Mouse (Mus musculus): ENCODE measurements around the gene Olfml3.

The Olfml3 gene

GRCm38 (mm10) chr3:103705426-103705825, 32.4 kb downstream of the Olfml3 start:
- DNase-seq (ENCODE audit: low read depth), result no peak

GRCm38 (mm10) chr3:103704661-103705060, 33.1 kb downstream of the Olfml3 start:
- no peak for DNase-seq (ENCODE audit: low read depth)

DNA sequence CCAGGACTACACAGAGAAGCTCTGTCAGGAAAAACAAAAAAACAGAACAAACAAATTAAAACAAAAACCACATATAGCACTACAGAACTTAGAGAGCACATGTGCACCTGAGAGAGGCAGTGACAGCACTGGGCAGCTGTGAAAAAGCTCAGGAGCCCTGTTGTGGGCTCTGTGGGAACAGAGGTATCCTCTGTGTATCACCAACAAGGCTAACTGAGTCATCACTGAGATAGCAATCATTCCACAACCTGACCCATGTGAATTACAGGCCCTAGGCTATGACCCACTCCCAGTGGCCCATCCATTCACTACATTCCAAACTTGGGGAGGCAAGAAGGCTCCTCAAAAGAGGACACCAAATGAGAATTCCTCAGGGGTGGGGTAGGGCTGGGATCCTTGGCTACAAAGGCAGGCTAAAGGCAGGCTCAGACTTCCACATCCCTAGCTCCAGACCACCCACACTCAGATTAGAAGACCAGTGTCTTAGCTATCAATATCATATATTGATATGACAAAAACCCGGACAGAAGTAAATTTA, 41.3 kb downstream of the Olfml3 start:
- no peak for DNase-seq (ENCODE audit: low read depth)

DNA sequence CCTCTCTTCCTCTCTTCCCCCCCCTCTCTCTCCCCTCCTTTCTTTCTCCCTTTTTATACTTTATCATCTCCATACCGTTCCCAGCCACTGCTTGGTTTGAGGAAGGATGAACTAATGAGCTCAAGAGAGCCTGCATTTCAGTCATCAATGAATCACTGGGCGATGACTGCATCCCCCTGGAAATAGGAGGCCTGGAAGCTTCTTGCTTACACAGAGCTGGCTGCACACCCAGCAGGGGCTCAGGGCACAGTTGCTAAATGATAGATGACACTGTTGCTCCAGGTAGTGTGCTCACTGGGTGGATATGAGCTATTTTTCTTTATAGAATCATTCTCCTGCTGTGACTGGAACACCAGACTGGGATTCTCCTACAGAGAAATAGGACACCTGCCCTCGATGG, 42.2 kb downstream of the Olfml3 start:
- no peak for DNase-seq (ENCODE audit: low read depth)

DNA sequence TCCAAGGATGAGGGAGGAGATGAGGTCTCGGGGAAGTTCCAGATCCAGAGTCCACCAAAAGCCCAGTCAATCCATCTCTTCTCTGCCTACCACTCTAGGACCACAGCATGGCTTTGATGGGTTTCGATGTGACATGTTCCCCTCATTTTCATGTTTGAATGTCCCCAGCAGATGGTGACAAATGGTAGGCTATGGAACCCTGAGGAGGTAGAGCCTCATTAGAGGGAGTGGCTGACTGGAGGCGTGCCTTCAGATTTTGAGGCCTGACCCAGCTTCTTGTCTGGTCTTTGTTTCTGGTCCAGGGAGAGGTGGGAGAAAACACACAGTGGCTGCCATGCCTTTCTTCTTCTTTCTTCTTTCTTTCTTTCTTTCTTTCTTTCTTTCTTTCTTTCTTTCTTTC, 47.3 kb downstream of the Olfml3 start:
- DNase-seq (ENCODE audit: low read depth), result peak; percentile 32

- no peak for DNase-seq (ENCODE audit: low read depth)
These were observed 48.8 kb downstream of the Olfml3 start for GRCm38 (mm10) chr3:103689043-103689442.

GRCm38 (mm10) chr3:103683966-103684319, 53.9 kb downstream of the Olfml3 start:
- no peak for DNase-seq (ENCODE audit: low read depth)

DNA sequence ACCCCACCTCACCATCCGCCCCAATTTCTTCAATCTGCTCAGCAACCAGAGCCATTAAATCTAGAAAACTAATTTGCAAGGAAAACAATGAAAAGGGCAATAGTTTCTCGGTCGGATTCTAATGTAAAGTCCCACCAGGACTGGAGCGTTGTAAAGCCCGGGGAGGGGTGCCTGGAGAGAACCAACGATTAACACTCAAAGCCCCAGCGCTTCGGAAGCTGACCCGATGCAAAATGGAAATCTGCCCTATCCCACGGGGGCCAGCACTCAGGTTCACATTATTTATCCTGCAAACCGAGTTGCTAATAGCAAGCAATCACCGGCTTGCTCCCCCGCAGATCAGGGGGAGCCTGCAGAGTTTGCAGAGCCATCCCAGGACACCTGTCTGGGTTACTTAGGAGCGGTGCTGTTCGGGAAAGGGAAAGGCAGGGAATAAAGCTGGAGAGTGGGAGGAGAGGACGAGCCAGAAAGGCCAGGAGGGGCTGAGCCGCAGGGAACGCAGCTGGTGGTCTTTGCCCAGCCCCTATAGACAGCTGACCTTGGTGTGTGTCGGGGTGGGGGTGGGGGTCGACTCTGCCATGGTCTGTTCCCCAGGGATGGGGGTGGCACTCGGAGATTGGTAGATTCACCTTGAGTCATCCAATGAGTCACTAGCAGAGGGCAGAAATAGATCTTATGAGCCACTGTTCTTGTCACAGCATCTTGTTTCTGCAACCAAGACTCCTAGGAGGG, 54.4 kb downstream of the Olfml3 start:
- DNase-seq (ENCODE audit: low read depth), result no peak

DNA sequence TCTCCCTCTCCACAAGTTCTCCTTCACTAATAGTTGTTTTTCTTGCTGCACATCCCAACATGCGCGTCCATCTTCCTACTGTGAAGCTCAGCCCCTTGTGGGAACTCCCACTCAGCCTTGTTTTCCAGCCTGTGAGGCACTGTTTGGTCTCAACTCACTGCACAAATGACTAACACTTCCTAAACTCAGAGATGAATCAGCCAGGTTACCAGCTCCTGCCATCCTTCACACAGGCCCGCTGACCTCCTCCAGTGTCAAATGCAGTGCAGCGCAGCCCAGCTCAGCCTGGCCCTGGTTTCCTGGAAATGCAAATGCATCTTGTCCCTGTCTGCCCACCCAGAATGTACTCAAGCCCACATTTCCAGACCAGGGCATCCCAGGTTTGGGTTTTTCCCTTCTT, 55.3 kb downstream of the Olfml3 start:
- no peak for DNase-seq (ENCODE audit: low read depth)

- no peak for DNase-seq (ENCODE audit: low read depth)
These were observed 59.0 kb downstream of the Olfml3 start for GRCm38 (mm10) chr3:103678811-103679210.

- DNase-seq (ENCODE audit: low read depth), result no peak
These were observed 65.1 kb downstream of the Olfml3 start for GRCm38 (mm10) chr3:103672716-103673115.

Data from induced T-regulatory cell, adult 2 months (primary cell).